Mouse (Mus musculus) testis, adult 2 months (tissue): ENCODE results near the gene Gfra1.

ENCODE experiments used
- CTCF ChIP-seq: fragments of 200-500 bp; IDR thresholded peaks from 2 replicates; pipeline ENCODE4 v1.5.1; 2012; ENCODE audit warnings: low read depth, mild to moderate bottlenecking, inconsistent platforms, low read length, moderate library complexity; ENCODE audit not compliant: control insufficient read depth, insufficient read depth, insufficient replicate concordance
- POLR2A ChIP-seq: fragments of 200-500 bp; IDR thresholded peaks from 2 replicates; pipeline ENCODE4 v1.6.1; 2012; ENCODE audit warnings: low read depth, mild to moderate bottlenecking, inconsistent platforms, low read length, moderate library complexity; ENCODE audit not compliant: control insufficient read depth

DNA sequence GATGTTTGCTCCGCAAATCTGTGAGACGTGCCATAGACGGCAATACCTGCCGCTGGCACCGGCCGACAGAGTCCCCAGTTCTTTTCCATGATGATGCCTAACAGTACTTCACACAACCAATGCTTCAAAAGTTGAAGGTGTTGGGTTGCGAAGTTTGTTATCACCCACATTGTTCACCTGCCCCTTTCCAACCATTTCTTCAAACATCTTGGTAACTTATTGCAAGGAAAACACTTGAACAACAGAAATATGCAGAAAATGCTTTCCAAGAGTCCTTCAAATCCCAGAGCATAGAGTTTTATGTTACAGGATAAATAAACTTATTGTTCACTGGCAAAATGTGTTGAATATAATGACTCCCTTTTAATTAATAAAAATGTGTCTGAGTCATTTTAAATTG lies 73.2 kb downstream of the Gfra1 start:
- TF ChIP-seq CTCF (no peak), POLR2A (no peak)
